Mouse (Mus musculus): Measurements from ENCODE around the gene Npdc1. TPM values are rescaled to one million over a fixed set of nuclear protein-coding genes. Genes with fewer than 3 reads are reported as not detected.

Gene Npdc1
- total and polyA plus RNA-seq, 3 experiments, result 0.49 to 5.5 TPM; not detected in 1

- no peak for DNase-seq (ENCODE audit: extremely low read depth)
- no peak overlapping the region for H3K4me2 ChIP-seq (ENCODE audit: insufficient read depth, low read depth, poor library complexity, severe bottlenecking)
- no peaks in the 10 kb centered on the region for H3K79me2 ChIP-seq (replicated peaks; ENCODE audit: control insufficient read depth, extremely low read depth, insufficient read depth, poor library complexity, severe bottlenecking)
- in situ Hi-C loops (cut with MboI; ENCODE audit: low pct_ligation_motif_present, low pct_unique_long_range_greater_than_20kb, low sequenced_read_pairs), result loop anchor here (5.0 kb wide), 1 partner anchor 43 kb away; no protein-coding TSS in a partner anchor
- no peaks in the 10 kb centered on the region for H3K27me3 ChIP-seq (replicated peaks)
- no peak overlapping the region for H3K27ac ChIP-seq (ENCODE audit: insufficient read depth, low read depth)
- H3K9me3 ChIP-seq (replicated peaks; ENCODE audit: low read length), result no peaks in the 10 kb centered on the region
- no peak overlapping the region for H3K9ac ChIP-seq (ENCODE audit: insufficient read depth, low read depth)
- dilution Hi-C loops (cut with MboI; ENCODE audit: extremely low pct_ligation_motif_present, extremely low pct_unique_long_range_greater_than_20kb, low sequenced_read_pairs), result no loop called here
- H3K36me3 ChIP-seq (replicated peaks in 1 of 2; ENCODE audit: control insufficient read depth in 1 of 2, insufficient read depth in 1 of 2, low read length in 1 of 2), result peaks cover 44 to 90% of the 10 kb centered on the region in 2 experiments
- no peak overlapping the region for H3K4me3 ChIP-seq (replicated peaks in 1 of 3; ENCODE audit: low read depth in 2 of 3, low read length in 2 of 3, poor library complexity in 1 of 3)
- peaks cover 9 to 16% of the 10 kb centered on the region in 2 experiments for H3K4me1 ChIP-seq (ENCODE audit: control insufficient read depth in 1 of 2, insufficient read depth in 2 of 2)
- no peak for TF ChIP-seq ZC3H11A (IDR thresholded peaks at IDR 0.05; ENCODE audit: low read depth, low read length)
- TF ChIP-seq SMC3 (IDR thresholded peaks at IDR 0.05; ENCODE audit: low read depth, low read length), result no peak
- TF ChIP-seq RAD21 (IDR thresholded peaks at IDR 0.05; ENCODE audit: low read depth, low read length), result no peak
- no peak for TF ChIP-seq TCF12 (IDR thresholded peaks at IDR 0.05; ENCODE audit: low read depth, low read length)
- TF ChIP-seq NELFE (IDR thresholded peaks at IDR 0.05; ENCODE audit: low read depth, low read length), result no peak
- no peak for TF ChIP-seq NRF1 (IDR thresholded peaks at IDR 0.05; ENCODE audit: low read depth, low read length)
- no peak for TF ChIP-seq MAZ (IDR thresholded peaks at IDR 0.05; ENCODE audit: low read depth, low read length)
- TF ChIP-seq MEF2A (IDR thresholded peaks at IDR 0.05; ENCODE audit: borderline replicate concordance, low read depth, low read length), result no peak
- TF ChIP-seq USF1 (IDR thresholded peaks at IDR 0.05; ENCODE audit: low read depth, low read length), result no peak
- no peak for TF ChIP-seq IRF4 (IDR thresholded peaks at IDR 0.05; ENCODE audit: low read depth, low read length)
- no peak for TF ChIP-seq RCOR1 (conservative IDR thresholded peaks at IDR 0.05; ENCODE audit: low read depth, low read length)
- TF ChIP-seq MXI1 (IDR thresholded peaks at IDR 0.05; ENCODE audit: low read depth, low read length), result no peak
- no peak for TF ChIP-seq TBP (conservative IDR thresholded peaks at IDR 0.05; ENCODE audit: low read depth, low read length)
- TF ChIP-seq POLR2A (IDR thresholded peaks at IDR 0.05; ENCODE audit: low read depth, low read length), result no peak
- TF ChIP-seq ZKSCAN1 (IDR thresholded peaks at IDR 0.05; ENCODE audit: borderline replicate concordance, low read depth, low read length), result no peak
- TF ChIP-seq USF2 (conservative IDR thresholded peaks at IDR 0.05; ENCODE audit: low read depth, low read length), result no peak
- TF ChIP-seq CTCF (conservative IDR thresholded peaks at IDR 0.05 in 1 of 2, IDR thresholded peaks at IDR 0.05 in 1 of 2; ENCODE audit: low read depth in 2 of 2, low read length in 2 of 2), result no peak
- TF ChIP-seq ZNF384 (IDR thresholded peaks at IDR 0.05; ENCODE audit: low read depth, low read length), result no peak
These were observed 35.1 kb downstream of the Npdc1 start for GRCm38 (mm10) chr2:25434292-25434691.

- Histone ChIP-seq H3K27ac (ENCODE audit: insufficient read depth, low read depth) (no peak overlapping the region), H3K27me3 (replicated peaks) (no peaks in the 10 kb centered on the region), H3K4me1 (ENCODE audit: control insufficient read depth in 1 of 2, insufficient read depth in 2 of 2) (no peaks in the 10 kb centered on the region), H3K9me3 (replicated peaks; ENCODE audit: low read length) (no peaks in the 10 kb centered on the region), H3K79me2 (replicated peaks; ENCODE audit: control insufficient read depth, extremely low read depth, insufficient read depth, poor library complexity, severe bottlenecking) (no peaks in the 10 kb centered on the region), H3K4me2 (ENCODE audit: insufficient read depth, low read depth, poor library complexity, severe bottlenecking) (no peak overlapping the region), H3K4me3 (replicated peaks in 1 of 3; ENCODE audit: low read depth in 2 of 3, low read length in 2 of 3, poor library complexity in 1 of 3) (no peak overlapping the region), H3K36me3 (replicated peaks in 1 of 2; ENCODE audit: control insufficient read depth in 1 of 2, insufficient read depth in 1 of 2, low read length in 1 of 2) (peaks cover 55 to 98% of the 10 kb centered on the region in 2 experiments), H3K9ac (ENCODE audit: insufficient read depth, low read depth) (no peak overlapping the region)
- dilution Hi-C loops (cut with MboI; ENCODE audit: extremely low pct_ligation_motif_present, extremely low pct_unique_long_range_greater_than_20kb, low sequenced_read_pairs), result no loop called here
- no peak for TF ChIP-seq TCF12 (IDR thresholded peaks at IDR 0.05; ENCODE audit: low read depth, low read length)
- TF ChIP-seq SMC3 (IDR thresholded peaks at IDR 0.05; ENCODE audit: low read depth, low read length), result no peak
- no peak for TF ChIP-seq JUN (IDR thresholded peaks at IDR 0.05; ENCODE audit: insufficient read depth, low read depth, low read length)
- no peak for TF ChIP-seq RAD21 (IDR thresholded peaks at IDR 0.05; ENCODE audit: low read depth, low read length)
- TF ChIP-seq GABPA (IDR thresholded peaks at IDR 0.05; ENCODE audit: insufficient replicate concordance, low read depth, low read length), result no peak
- DNase-seq (ENCODE audit: extremely low read depth), result no peak
- in situ Hi-C loops (cut with MboI; ENCODE audit: low pct_ligation_motif_present, low pct_unique_long_range_greater_than_20kb, low sequenced_read_pairs), result no loop called here
These were observed 37.2 kb downstream of the Npdc1 start for GRCm38 (mm10) chr2:25436286-25436820.
